Mouse (Mus musculus): Measurements from ENCODE around the gene Olfr294.

GRCm38 (mm10) chr7:86616543-86616942 lies at the start of gene Olfr294:
- TF ChIP-seq EP300 (IDR thresholded peaks at IDR 0.05; ENCODE audit: low read depth) (no peak), CTCF (IDR thresholded peaks at IDR 0.05; ENCODE audit: low read depth) (no peak)

Data from heart, postnatal 0 days (tissue).